Mouse (Mus musculus): Measurements from ENCODE around the gene Sox4. TPM values are rescaled to one million over a fixed set of nuclear protein-coding genes. Genes with fewer than 3 reads are reported as not detected.

Gene Sox4
- 165 and 172 TPM in 2 replicates for polyA plus RNA-seq (2014; fragmentation: Nextera tagmentation; extraction: Ambion mirVana)

- H3K27ac ChIP-seq (ENCODE audit: low read depth, low read length), result peak within 1 kb of the TSS; percentile 99
- peak within 1 kb of the TSS; percentile 99 for H3K9ac ChIP-seq (ENCODE audit: low read length)
- H3K36me3 ChIP-seq (ENCODE audit: control insufficient read depth, insufficient read depth, low read length), result no peaks in the 10 kb centered on the region; the same call in 1 of the 2 replicates
- peak within 1 kb of the TSS; percentile 44 for H3K4me2 ChIP-seq (ENCODE audit: low read depth)
- H3K4me3 ChIP-seq (ENCODE audit: low read depth, low read length), result peak within 1 kb of the TSS; percentile 100
- ATAC-seq (ENCODE audit: insufficient read depth, low FRiP score, low TSS enrichment), result peak; percentile 86
- WGBS, result under 1% methylated on average over 19 of the region's 19 CpGs
- peaks cover 7% of the 10 kb centered on the region; the same call in 1 of the 2 replicates for H3K4me1 ChIP-seq (ENCODE audit: control insufficient read depth, insufficient read depth, low read length)
- no peaks in the 10 kb centered on the region for H3K9me3 ChIP-seq (ENCODE audit: control insufficient read depth, low read length)
- peak; percentile 96 for DNase-seq (ENCODE audit: low spot score)
- no peaks in the 10 kb centered on the region for H3K27me3 ChIP-seq (ENCODE audit: control insufficient read depth, insufficient read depth, low read length)
Measured at GRCm38 (mm10) chr13:28953581-28953991, at the start of gene Sox4. Gene Sox4 (minus strand): TSS chr13:28953713.

- no peaks in the 10 kb centered on the region; the same call in 1 of the 2 replicates for H3K4me1 ChIP-seq (ENCODE audit: control insufficient read depth, insufficient read depth, low read length)
- H3K9ac ChIP-seq (ENCODE audit: low read length), result no peak overlapping the region
- no peak overlapping the region for H3K27ac ChIP-seq (ENCODE audit: low read depth, low read length)
- WGBS, result 55% methylated on average over 7 of the region's 7 CpGs
- no peak for ATAC-seq (ENCODE audit: insufficient read depth, low FRiP score, low TSS enrichment)
- no peaks in the 10 kb centered on the region for H3K36me3 ChIP-seq (ENCODE audit: control insufficient read depth, insufficient read depth, low read length)
- no peak overlapping the region for H3K4me3 ChIP-seq (ENCODE audit: low read depth, low read length)
- no peaks in the 10 kb centered on the region for H3K9me3 ChIP-seq (ENCODE audit: control insufficient read depth, low read length)
- H3K27me3 ChIP-seq (ENCODE audit: control insufficient read depth, insufficient read depth, low read length), result no peaks in the 10 kb centered on the region
- H3K4me2 ChIP-seq (ENCODE audit: low read depth), result no peak overlapping the region
- DNase-seq (ENCODE audit: low spot score), result no peak
Measured at GRCm38 (mm10) chr13:28991899-28992664, 38.6 kb upstream of the Sox4 start.

- WGBS, result 50% methylated on average over 16 of the region's 16 CpGs
- Histone ChIP-seq H3K27ac (ENCODE audit: low read depth, low read length) (no peak overlapping the region), H3K36me3 (ENCODE audit: control insufficient read depth, insufficient read depth, low read length) (no peaks in the 10 kb centered on the region), H3K4me1 (ENCODE audit: control insufficient read depth, insufficient read depth, low read length) (no peaks in the 10 kb centered on the region; the same call in 1 of the 2 replicates), H3K9ac (ENCODE audit: low read length) (no peak overlapping the region), H3K27me3 (ENCODE audit: control insufficient read depth, insufficient read depth, low read length) (no peaks in the 10 kb centered on the region), H3K4me2 (ENCODE audit: low read depth) (no peak overlapping the region), H3K9me3 (ENCODE audit: control insufficient read depth, low read length) (no peaks in the 10 kb centered on the region), H3K4me3 (ENCODE audit: low read depth, low read length) (no peak overlapping the region)
- no peak for DNase-seq (ENCODE audit: low spot score)
- no peak for ATAC-seq (ENCODE audit: insufficient read depth, low FRiP score, low TSS enrichment)
Measured at GRCm38 (mm10) chr13:28988751-28989703, 35.5 kb upstream of the Sox4 start.

- 54% methylated on average over 4 of the region's 4 CpGs for WGBS
- no peak overlapping the region for H3K4me2 ChIP-seq (ENCODE audit: low read depth)
- no peaks in the 10 kb centered on the region for H3K36me3 ChIP-seq (ENCODE audit: control insufficient read depth, insufficient read depth, low read length)
- H3K9ac ChIP-seq (ENCODE audit: low read length), result no peak overlapping the region
- no peaks in the 10 kb centered on the region for H3K9me3 ChIP-seq (ENCODE audit: control insufficient read depth, low read length)
- ATAC-seq (ENCODE audit: insufficient read depth, low FRiP score, low TSS enrichment) (no peak), DNase-seq (ENCODE audit: low spot score) (no peak)
- no peaks in the 10 kb centered on the region for H3K4me1 ChIP-seq (ENCODE audit: control insufficient read depth, insufficient read depth, low read length)
- H3K4me3 ChIP-seq (ENCODE audit: low read depth, low read length), result no peak overlapping the region
- no peaks in the 10 kb centered on the region for H3K27me3 ChIP-seq (ENCODE audit: control insufficient read depth, insufficient read depth, low read length)
- H3K27ac ChIP-seq (ENCODE audit: low read depth, low read length), result no peak overlapping the region
Measured at GRCm38 (mm10) chr13:28980681-28981080, 27.2 kb upstream of the Sox4 start.

GRCm38 (mm10) chr13:28975011-28975410 lies 21.5 kb upstream of the Sox4 start:
- Histone ChIP-seq H3K27ac (ENCODE audit: low read depth, low read length) (no peak overlapping the region), H3K4me2 (ENCODE audit: low read depth) (no peak overlapping the region), H3K36me3 (ENCODE audit: control insufficient read depth, insufficient read depth, low read length) (no peaks in the 10 kb centered on the region), H3K27me3 (ENCODE audit: control insufficient read depth, insufficient read depth, low read length) (no peaks in the 10 kb centered on the region), H3K9ac (ENCODE audit: low read length) (no peak overlapping the region), H3K9me3 (ENCODE audit: control insufficient read depth, low read length) (no peaks in the 10 kb centered on the region), H3K4me1 (ENCODE audit: control insufficient read depth, insufficient read depth, low read length) (no peaks in the 10 kb centered on the region), H3K4me3 (ENCODE audit: low read depth, low read length) (no peak overlapping the region)
- no peak for DNase-seq (ENCODE audit: low spot score)
- 93% methylated on average over 4 of the region's 4 CpGs for WGBS
- no peak for ATAC-seq (ENCODE audit: insufficient read depth, low FRiP score, low TSS enrichment)

GRCm38 (mm10) chr13:28974597-28974996 lies 21.1 kb upstream of the Sox4 start:
- H3K4me3 ChIP-seq (ENCODE audit: low read depth, low read length), result no peak overlapping the region
- no peaks in the 10 kb centered on the region for H3K27me3 ChIP-seq (ENCODE audit: control insufficient read depth, insufficient read depth, low read length)
- H3K9me3 ChIP-seq (ENCODE audit: control insufficient read depth, low read length), result no peaks in the 10 kb centered on the region
- H3K4me2 ChIP-seq (ENCODE audit: low read depth), result no peak overlapping the region
- H3K36me3 ChIP-seq (ENCODE audit: control insufficient read depth, insufficient read depth, low read length), result no peaks in the 10 kb centered on the region
- H3K27ac ChIP-seq (ENCODE audit: low read depth, low read length), result no peak overlapping the region
- no peak for ATAC-seq (ENCODE audit: insufficient read depth, low FRiP score, low TSS enrichment)
- H3K9ac ChIP-seq (ENCODE audit: low read length), result no peak overlapping the region
- 66% methylated on average over 5 of the region's 5 CpGs for WGBS
- no peaks in the 10 kb centered on the region for H3K4me1 ChIP-seq (ENCODE audit: control insufficient read depth, insufficient read depth, low read length)
- peak; percentile 27 for DNase-seq (ENCODE audit: low spot score)

- no peak overlapping the region for H3K4me3 ChIP-seq (ENCODE audit: low read depth, low read length)
- ATAC-seq (ENCODE audit: insufficient read depth, low FRiP score, low TSS enrichment), result no peak
Measured at GRCm38 (mm10) chr13:28960916-28961315, 7.4 kb upstream of the Sox4 start.

GRCm38 (mm10) chr13:28959458-28959978 lies 6.0 kb upstream of the Sox4 start:
- peak; percentile 87 for DNase-seq (ENCODE audit: low spot score)
- no peaks in the 10 kb centered on the region for H3K9me3 ChIP-seq (ENCODE audit: control insufficient read depth, low read length)
- peak overlapping the region; percentile 52 for H3K4me3 ChIP-seq (ENCODE audit: low read depth, low read length)
- peak; percentile 75 for ATAC-seq (ENCODE audit: insufficient read depth, low FRiP score, low TSS enrichment)
- H3K36me3 ChIP-seq (ENCODE audit: control insufficient read depth, insufficient read depth, low read length), result no peaks in the 10 kb centered on the region
- H3K4me2 ChIP-seq (ENCODE audit: low read depth), result peak overlapping the region; percentile 99
- peak overlapping the region; percentile 76 for H3K9ac ChIP-seq (ENCODE audit: low read length)
- peaks cover 5% of the 10 kb centered on the region; the same call in 1 of the 2 replicates for H3K4me1 ChIP-seq (ENCODE audit: control insufficient read depth, insufficient read depth, low read length)
- 1% methylated on average over 30 of the region's 31 CpGs for WGBS
- no peaks in the 10 kb centered on the region for H3K27me3 ChIP-seq (ENCODE audit: control insufficient read depth, insufficient read depth, low read length)
- H3K27ac ChIP-seq (ENCODE audit: low read depth, low read length), result peak overlapping the region; percentile 96

More at GRCm38 (mm10) chr13:28960916-28961315, 7.4 kb upstream of the Sox4 start:
- H3K9me3 ChIP-seq (ENCODE audit: control insufficient read depth, low read length), result no peaks in the 10 kb centered on the region
- peaks cover 5% of the 10 kb centered on the region; the same call in 1 of the 2 replicates for H3K4me1 ChIP-seq (ENCODE audit: control insufficient read depth, insufficient read depth, low read length)
- H3K4me2 ChIP-seq (ENCODE audit: low read depth), result no peak overlapping the region
- no peak overlapping the region for H3K27ac ChIP-seq (ENCODE audit: low read depth, low read length)
- no peak for DNase-seq (ENCODE audit: low spot score)
- no peaks in the 10 kb centered on the region for H3K36me3 ChIP-seq (ENCODE audit: control insufficient read depth, insufficient read depth, low read length)
- 98% methylated on average over 8 of the region's 8 CpGs for WGBS
- no peak overlapping the region for H3K9ac ChIP-seq (ENCODE audit: low read length)
- no peaks in the 10 kb centered on the region for H3K27me3 ChIP-seq (ENCODE audit: control insufficient read depth, insufficient read depth, low read length)
